Mouse (Mus musculus): ENCODE measurements around the gene Hspb6.

- TF ChIP-seq TAL1 (IDR thresholded peaks at IDR 0.05; ENCODE audit: low read length) (no peak), GATA1 (IDR thresholded peaks at IDR 0.05; ENCODE audit: low read length) (no peak)
Observed at GRCm38 (mm10) chr7:30534633-30535577, 17.1 kb upstream of the Hspb6 start, which contains the start of gene Arhgap33.
